Mouse (Mus musculus) midbrain, embryonic 16.5 days (tissue): ENCODE measurements around the gene Icmt. TPM values are rescaled to one million over a fixed set of nuclear protein-coding genes. Genes with fewer than 3 reads are reported as not detected.

ENCODE experiments used
- ATAC-seq: fragments of 200-750 bp; cut with Nextera tagmentation; 2 replicates; pipeline ENCODE4 v1.8.0; 2017; ENCODE audit warnings: moderate TSS enrichment
- H3K27ac ChIP-seq: fragments of 300-500 bp; sonication (generic); 2 replicates; pipeline ENCODE4 v1.5.1; 2014; ENCODE audit warnings: mild to moderate bottlenecking, low read length, mixed read lengths
- H3K27me3 ChIP-seq: fragments of 300-500 bp; sonication (generic); 2 replicates; pipeline ENCODE4 v1.6.1; 2014; ENCODE audit warnings: low read depth, low read length, mixed read lengths; ENCODE audit not compliant: control insufficient read depth, insufficient read depth
- H3K36me3 ChIP-seq: fragments of 300-500 bp; sonication (generic); 2 replicates; pipeline ENCODE4 v1.6.1; 2014; ENCODE audit warnings: mild to moderate bottlenecking, low read length, moderate library complexity, mixed read lengths; ENCODE audit not compliant: control insufficient read depth, insufficient read depth
- H3K4me1 ChIP-seq: fragments of 300-500 bp; sonication (generic); 2 replicates; pipeline ENCODE4 v1.6.1; 2014; ENCODE audit warnings: mild to moderate bottlenecking, low read length, mixed read lengths; ENCODE audit not compliant: control insufficient read depth, insufficient read depth
- H3K4me2 ChIP-seq: fragments of 300-500 bp; sonication (generic); 2 replicates; pipeline ENCODE4 v1.6.1; 2014; ENCODE audit warnings: mild to moderate bottlenecking, low read length, mixed read lengths
- H3K4me3 ChIP-seq: fragments of 300-500 bp; sonication (generic); 2 replicates; pipeline ENCODE4 v1.5.1; 2014; ENCODE audit warnings: low read depth, mild to moderate bottlenecking, low read length, moderate library complexity, mixed read lengths
- H3K9ac ChIP-seq: fragments of 300-500 bp; sonication (generic); 2 replicates; pipeline ENCODE4 v1.6.1; 2014; ENCODE audit warnings: low read depth, low read length, mixed read lengths
- H3K9me3 ChIP-seq: fragments of 300-500 bp; sonication (generic); replicated peaks from 2 replicates; pipeline ENCODE4 v1.6.1; 2014; ENCODE audit warnings: mild to moderate bottlenecking, low read length, mixed read lengths; ENCODE audit not compliant: control insufficient read depth, poor library complexity, severe bottlenecking
- WGBS: fragments of 180-500 bp; shearing (Covaris S2); extraction: QIAGEN DNeasy Blood & Tissue Kit; methylation state at CpG from one replicate; pipeline ENCODE4 v1.1.7; 2014; 5-methylcytosine and 5-hydroxymethylcytosine counted together
- polyA plus RNA-seq: library from polyadenylated mRNA; unstranded; fragments of >200 nt; fragmentation: Nextera tagmentation; extraction: Ambion mirVana; gene quantifications from 2 replicates; pipeline ENCODE4 v1.2.1, GENCODE M21; 2015

Gene Icmt
- polyA plus RNA-seq, 1 experiment from 2014 or later, result 20.7 TPM

DNA sequence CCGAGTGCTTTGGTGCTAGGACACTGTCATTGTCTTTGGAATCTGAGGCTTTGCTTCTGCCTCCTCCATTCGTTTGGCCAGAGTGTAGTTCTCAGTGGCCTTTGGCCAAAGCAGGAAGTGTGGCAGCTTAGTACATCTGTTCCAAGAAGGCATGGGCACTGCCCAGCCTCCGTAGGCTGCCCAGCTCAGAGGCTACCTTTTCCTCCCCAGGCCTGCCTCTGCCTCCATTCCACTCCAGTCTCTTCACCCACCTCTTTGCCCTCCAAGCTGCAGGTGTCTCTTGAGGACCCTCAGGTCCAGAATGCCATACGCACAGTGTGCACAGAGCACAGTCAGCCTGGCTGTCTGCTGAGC is 32.9 kb upstream of the Icmt start:
- ATAC-seq, result no peak
- Histone ChIP-seq H3K9ac (no peak overlapping the region), H3K4me2 (no peak overlapping the region), H3K36me3 (peaks cover 7% of the 10 kb centered on the region; the same call in 1 of the 2 replicates), H3K4me1 (peaks cover 4% of the 10 kb centered on the region; the same call in 1 of the 2 replicates), H3K4me3 (no peak overlapping the region), H3K27ac (no peak overlapping the region), H3K27me3 (no peaks in the 10 kb centered on the region), H3K9me3 (no peaks in the 10 kb centered on the region)
- WGBS, result 47% methylated on average over 4 of the region's 4 CpGs

- Histone ChIP-seq H3K27ac (no peak overlapping the region), H3K4me2 (no peak overlapping the region), H3K9me3 (no peaks in the 10 kb centered on the region), H3K27me3 (no peaks in the 10 kb centered on the region), H3K4me3 (no peak overlapping the region), H3K9ac (no peak overlapping the region), H3K36me3 (peaks cover 7% of the 10 kb centered on the region; the same call in 1 of the 2 replicates), H3K4me1 (peaks cover 4% of the 10 kb centered on the region; the same call in 1 of the 2 replicates)
- no peak for ATAC-seq
- WGBS, result 91% methylated on average over 9 of the region's 9 CpGs
Observed at GRCm38 (mm10) chr4:152264867-152265568, 32.0 kb upstream of the Icmt start.

GRCm38 (mm10) chr4:152265791-152266190 is 31.2 kb upstream of the Icmt start:
- no peak overlapping the region for H3K4me3 ChIP-seq
- H3K27me3 ChIP-seq, result no peaks in the 10 kb centered on the region
- no peak overlapping the region for H3K27ac ChIP-seq
- 45% methylated on average over 5 of the region's 5 CpGs for WGBS
- no peak overlapping the region for H3K4me2 ChIP-seq
- ATAC-seq, result no peak
- peaks cover 5% of the 10 kb centered on the region; the same call in 1 of the 2 replicates for H3K36me3 ChIP-seq
- H3K9ac ChIP-seq, result no peak overlapping the region
- peaks cover 4% of the 10 kb centered on the region; the same call in 1 of the 2 replicates for H3K4me1 ChIP-seq
- H3K9me3 ChIP-seq, result no peaks in the 10 kb centered on the region

GRCm38 (mm10) chr4:152266236-152266895 is 30.7 kb upstream of the Icmt start:
- H3K36me3 ChIP-seq, result 0 out of 2 replicates have a peak, but pooled peaks cover 4% of the 10 kb centered on the region
- ATAC-seq, result no peak
- H3K4me2 ChIP-seq, result no peak overlapping the region
- H3K27me3 ChIP-seq, result peaks cover under 1% of the 10 kb centered on the region; the same call in 1 of the 2 replicates
- no peak overlapping the region for H3K4me3 ChIP-seq
- H3K4me1 ChIP-seq, result peaks cover 4% of the 10 kb centered on the region; the same call in 1 of the 2 replicates
- H3K27ac ChIP-seq, result peak overlapping the region; percentile 40; the same call in 1 of the 2 replicates
- H3K9ac ChIP-seq, result no peak overlapping the region
- H3K9me3 ChIP-seq, result no peaks in the 10 kb centered on the region
- 69% methylated on average over 10 of the region's 10 CpGs for WGBS

DNA sequence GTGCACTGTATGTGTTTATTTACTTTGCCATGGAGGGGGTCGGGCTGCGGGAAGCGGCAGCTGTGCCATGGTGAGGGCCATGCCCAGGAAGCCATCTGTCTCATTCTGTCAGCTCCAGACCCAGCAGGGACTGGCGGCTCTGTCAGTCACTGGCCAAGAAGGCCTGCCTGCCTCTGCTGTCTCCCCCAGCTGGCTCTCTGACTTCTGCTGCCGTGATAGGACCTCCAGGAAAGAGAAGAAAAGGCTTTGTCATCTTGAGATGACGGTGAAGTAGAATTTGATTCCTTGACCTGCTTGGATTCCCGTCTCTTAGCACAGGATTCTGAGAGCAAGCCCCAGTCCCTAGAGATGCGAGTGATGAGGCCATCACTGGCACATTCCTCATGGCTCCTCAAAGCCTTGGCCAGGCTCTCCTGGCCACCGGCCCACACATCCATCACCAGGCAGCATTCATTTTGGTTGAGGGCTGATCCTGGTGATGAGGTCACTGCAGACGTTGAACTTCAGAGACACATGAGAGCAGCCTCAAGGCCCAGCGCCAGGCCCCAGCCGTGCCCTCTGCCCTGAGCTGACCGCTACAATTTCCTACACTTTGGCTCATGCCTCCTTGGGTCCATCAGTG is 29.2 kb upstream of the Icmt start:
- ATAC-seq, result no peak
- H3K9ac ChIP-seq, result no peak overlapping the region
- 89% methylated on average over 13 of the region's 13 CpGs for WGBS
- H3K4me1 ChIP-seq, result no peaks in the 10 kb centered on the region
- no peak overlapping the region for H3K27ac ChIP-seq
- peaks cover 2% of the 10 kb centered on the region; the same call in 1 of the 2 replicates for H3K27me3 ChIP-seq
- H3K4me2 ChIP-seq, result no peak overlapping the region
- H3K4me3 ChIP-seq, result no peak overlapping the region
- H3K9me3 ChIP-seq, result no peaks in the 10 kb centered on the region
- H3K36me3 ChIP-seq, result peaks cover 9% of the 10 kb centered on the region; the same call in 1 of the 2 replicates

- 92% methylated on average over 13 of the region's 13 CpGs for WGBS
- H3K4me3 ChIP-seq, result no peak overlapping the region
- H3K27me3 ChIP-seq, result peaks cover 2% of the 10 kb centered on the region; the same call in 1 of the 2 replicates
- H3K9ac ChIP-seq, result no peak overlapping the region
- H3K36me3 ChIP-seq, result peaks cover 9% of the 10 kb centered on the region; the same call in 1 of the 2 replicates
- H3K9me3 ChIP-seq, result no peaks in the 10 kb centered on the region
- H3K4me2 ChIP-seq, result no peak overlapping the region
- H3K4me1 ChIP-seq, result peaks cover 5% of the 10 kb centered on the region; the same call in 1 of the 2 replicates
- no peak overlapping the region for H3K27ac ChIP-seq
- ATAC-seq, result no peak
Observed at GRCm38 (mm10) chr4:152269967-152270366, 27.1 kb upstream of the Icmt start.

- H3K4me2 ChIP-seq, result no peak overlapping the region
- WGBS, result 75% methylated on average over 9 of the region's 9 CpGs
- no peak overlapping the region for H3K27ac ChIP-seq
- peaks cover 6% of the 10 kb centered on the region for H3K27me3 ChIP-seq
- H3K9me3 ChIP-seq, result no peaks in the 10 kb centered on the region
- peaks cover 9% of the 10 kb centered on the region; the same call in 1 of the 2 replicates for H3K36me3 ChIP-seq
- peaks cover 8% of the 10 kb centered on the region; the same call in 1 of the 2 replicates for H3K4me1 ChIP-seq
- no peak for ATAC-seq
- no peak overlapping the region for H3K9ac ChIP-seq
- no peak overlapping the region for H3K4me3 ChIP-seq
Observed at GRCm38 (mm10) chr4:152270599-152270998, 26.4 kb upstream of the Icmt start.

DNA sequence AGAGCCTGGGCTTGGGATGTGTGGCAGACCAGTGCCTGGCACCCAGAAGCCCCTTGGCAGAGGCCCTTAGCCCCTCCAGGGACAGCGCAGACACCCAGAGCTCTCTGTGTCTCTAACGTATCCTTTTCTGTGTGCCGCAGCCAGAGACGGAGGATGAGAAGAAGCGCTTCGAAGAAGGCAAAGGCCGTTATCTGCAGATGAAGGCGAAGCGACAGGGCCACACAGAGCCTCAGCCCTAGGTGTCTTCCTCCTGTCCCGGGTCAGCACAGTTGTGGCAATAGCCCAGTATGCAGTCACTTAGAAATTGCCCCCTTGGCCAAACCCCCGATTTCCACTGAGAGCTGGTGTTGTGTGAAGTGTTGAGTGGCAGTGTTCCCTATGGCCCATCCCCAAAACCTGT is 25.7 kb upstream of the Icmt start:
- no peak overlapping the region for H3K9ac ChIP-seq
- H3K27me3 ChIP-seq, result peaks cover 10% of the 10 kb centered on the region
- H3K4me3 ChIP-seq, result no peak overlapping the region
- WGBS, result 87% methylated on average over 11 of the region's 11 CpGs
- H3K36me3 ChIP-seq, result peaks cover 9% of the 10 kb centered on the region; the same call in 1 of the 2 replicates
- H3K4me1 ChIP-seq, result peaks cover 11% of the 10 kb centered on the region; the same call in 1 of the 2 replicates
- no peak overlapping the region for H3K27ac ChIP-seq
- no peak overlapping the region for H3K4me2 ChIP-seq
- H3K9me3 ChIP-seq, result no peaks in the 10 kb centered on the region
- no peak for ATAC-seq
